Mouse (Mus musculus): ENCODE measurements at regions not wholly inside any gene's neighbourhood (a gene's known extent, or its start where the extent isn't known, plus 50 kb on each side); places are given as distances from the start of the nearest gene placed in this dataset.

- Histone ChIP-seq H3K27me3 (ENCODE audit: control insufficient read depth, insufficient read depth, low read length) (no peaks in the 10 kb centered on the region), H3K9me3 (ENCODE audit: control insufficient read depth, low read depth, low read length) (no peaks in the 10 kb centered on the region), H3K9ac (replicated peaks; ENCODE audit: low read depth, low read length) (no peak overlapping the region), H3K4me2 (replicated peaks; ENCODE audit: low read depth, low read length) (no peak overlapping the region), H3K27ac (ENCODE audit: low read length) (no peak overlapping the region), H3K4me1 (ENCODE audit: control insufficient read depth, insufficient read depth, low read length) (no peaks in the 10 kb centered on the region), H3K4me3 (ENCODE audit: low read depth, low read length) (no peak overlapping the region), H3K36me3 (ENCODE audit: control insufficient read depth, insufficient read depth, low read length) (no peaks in the 10 kb centered on the region)
- no peak for ATAC-seq (ENCODE audit: insufficient number of reproducible peaks, insufficient read depth, low FRiP score, low read depth)
- 90% methylated on average over 4 of the region's 4 CpGs for WGBS
These were observed 112.1 kb downstream of the Pttg1 start for GRCm38 (mm10) chr11:43313996-43314395.
